Mouse (Mus musculus) c-Kit-positive CD71-positive TER-119-negative erythroid progenitor cells, embryonic 14.5 days (primary cell): ENCODE data around the gene Wdr6.
A peak's percentile ranks its signal among the peaks of the same experiment; 100 is the strongest.

Experiments used
- DNase-seq: peaks from one replicate; pipeline ENCODE4 v3.0.0-alpha.2; 2013; ENCODE audit warnings: low read depth

Wdr6 gene

GRCm38 (mm10) chr9:108573774-108574690 is 4.5 kb downstream of the Wdr6 start:
- DNase-seq, result no peak

GRCm38 (mm10) chr9:108572321-108572720 is 6.2 kb downstream of the Wdr6 start:
- no peak for DNase-seq

GRCm38 (mm10) chr9:108571401-108571973 is 7.1 kb downstream of the Wdr6 start:
- no peak for DNase-seq

GRCm38 (mm10) chr9:108570207-108570896 is 8.2 kb downstream of the Wdr6 start:
- peak; percentile 88 for DNase-seq

GRCm38 (mm10) chr9:108569381-108570206 is 8.9 kb downstream of the Wdr6 start, which contains the start of gene Dalrd3:
Dalrd3 (plus strand) TSS chr9:108569886.
- peak; percentile 95 for DNase-seq

- no peak for DNase-seq
Observed at GRCm38 (mm10) chr9:108568511-108568921, 10.0 kb downstream of the Wdr6 start.

- DNase-seq, result no peak
Observed at GRCm38 (mm10) chr9:108567931-108568419, 10.6 kb downstream of the Wdr6 start.

- peak; percentile 92 for DNase-seq
Observed at GRCm38 (mm10) chr9:108566815-108567776, 11.4 kb downstream of the Wdr6 start, which contains the start of gene Ndufaf3. Ndufaf3 (minus strand) TSS chr9:108567434.

GRCm38 (mm10) chr9:108565881-108566814 is 12.4 kb downstream of the Wdr6 start:
- DNase-seq, result no peak

- peak; percentile 39 for DNase-seq
Observed at GRCm38 (mm10) chr9:108564131-108564530, 14.4 kb downstream of the Wdr6 start.

GRCm38 (mm10) chr9:108563671-108564070 is 14.9 kb downstream of the Wdr6 start:
- DNase-seq, result no peak

- DNase-seq, result peak; percentile 98
Observed at GRCm38 (mm10) chr9:108560227-108560841, 18.2 kb downstream of the Wdr6 start, which contains the start of gene Impdh2. Impdh2 (plus strand) TSS chr9:108560286.

GRCm38 (mm10) chr9:108559169-108559568 is 19.4 kb downstream of the Wdr6 start:
- no peak for DNase-seq

GRCm38 (mm10) chr9:108546875-108547274 is 31.7 kb downstream of the Wdr6 start:
- DNase-seq, result no peak

- DNase-seq, result no peak
Observed at GRCm38 (mm10) chr9:108545986-108546385, 32.6 kb downstream of the Wdr6 start.

GRCm38 (mm10) chr9:108540846-108541245 is 37.7 kb downstream of the Wdr6 start:
- DNase-seq, result no peak

- no peak for DNase-seq
Observed at GRCm38 (mm10) chr9:108531496-108531895, 47.0 kb downstream of the Wdr6 start.

GRCm38 (mm10) chr9:108530954-108531353 is 47.6 kb downstream of the Wdr6 start:
- DNase-seq, result no peak

- DNase-seq, result no peak
Observed at GRCm38 (mm10) chr9:108525400-108525799, 53.1 kb downstream of the Wdr6 start.
